In the genomic region with DNA sequence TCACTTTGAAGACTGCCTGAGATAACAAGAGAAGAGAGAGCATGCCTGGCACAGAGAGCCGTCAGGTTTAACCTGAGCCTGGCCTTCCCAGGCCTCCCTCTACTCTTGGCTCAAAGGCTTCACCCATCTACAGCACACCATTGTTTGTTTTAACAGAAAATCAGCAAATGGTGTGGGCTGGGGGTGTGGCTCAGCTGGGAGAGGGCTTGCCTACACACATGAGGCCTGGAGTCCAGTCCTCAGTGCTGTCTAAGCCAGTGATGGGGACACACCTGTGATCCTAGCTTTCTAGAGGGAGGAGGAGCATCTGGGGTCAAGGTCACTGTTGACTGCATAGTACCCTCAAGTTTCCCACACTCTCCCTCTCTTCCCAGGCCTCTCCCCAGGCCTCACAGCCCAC, we compare ENCODE assay signal across 14 mouse cellular contexts. TPM values are rescaled to one million over a fixed set of nuclear protein-coding genes. Genes with fewer than 3 reads are reported as not detected.
DNase-seq lines count a peak whose midpoint lies in the region; ATAC-seq and TF ChIP-seq lines count a peak whose summit lies in the region.
"Had no signal": no experiment of that assay in that cellular context is flagged by ENCODE, and none has a peak within 500 bp of the region (broad histone marks: within the 10 kb centered on the region; RNA-seq: fewer than 3 reads in every experiment).

No protein-coding gene starts in this region.

- no peak overlapping the region for H3K9ac ChIP-seq in embryonic facial prominence, embryonic 13.5 days
- no peak overlapping the region for H3K9ac ChIP-seq in liver, adult 2 months (ENCODE audit: low read depth, low read length)
- H3K9ac ChIP-seq in liver, embryonic 16.5 days (ENCODE audit: low read depth, low read length), result no peak overlapping the region
- H3K9ac ChIP-seq: forebrain, postnatal 0 days; lung, embryonic 14.5 days had no signal

- no peaks in the 10 kb centered on the region for H3K36me3 ChIP-seq in embryonic facial prominence, embryonic 13.5 days
- H3K36me3 ChIP-seq in embryonic facial prominence, embryonic 10.5 days (replicated peaks), result no peaks in the 10 kb centered on the region
- H3K36me3 ChIP-seq in liver, adult 2 months (ENCODE audit: control insufficient read depth, insufficient read depth, low read length), result no peaks in the 10 kb centered on the region
- no peaks in the 10 kb centered on the region for H3K36me3 ChIP-seq in liver, embryonic 16.5 days (ENCODE audit: control insufficient read depth, insufficient read depth)

- TF ChIP-seq POLR2A in liver, adult 2 months (IDR thresholded peaks at IDR 0.05; ENCODE audit: extremely low read depth, insufficient read depth, low read length), result no peak

- H3K4me2 ChIP-seq in embryonic facial prominence, embryonic 13.5 days, result no peak overlapping the region
- no peak overlapping the region for H3K4me2 ChIP-seq in liver, embryonic 16.5 days (ENCODE audit: low read depth, low read length)
- H3K4me2 ChIP-seq: lung, embryonic 14.5 days had no signal

- H3K4me3 ChIP-seq in embryonic facial prominence, embryonic 13.5 days, result no peak overlapping the region
- H3K4me3 ChIP-seq in embryonic facial prominence, embryonic 10.5 days, result no peak overlapping the region
- no peak overlapping the region for H3K4me3 ChIP-seq in liver, adult 2 months (ENCODE audit: insufficient read depth, low read depth, low read length)
- no peak overlapping the region for H3K4me3 ChIP-seq in liver, embryonic 16.5 days (ENCODE audit: low read depth, low read length)
- H3K4me3 ChIP-seq: myocyte had no signal

- WGBS in embryonic facial prominence, embryonic 13.5 days, result 54% methylated on average over 1 of the region's 1 CpGs
- 61% methylated on average over 1 of the region's 1 CpGs for WGBS in embryonic facial prominence, embryonic 10.5 days
- WGBS in liver, adult 2 months, result 14% methylated on average over 1 of the region's 1 CpGs
- 27% methylated on average over 1 of the region's 1 CpGs for WGBS in liver, embryonic 16.5 days (ENCODE audit: insufficient replicate concordance)

- no peaks in the 10 kb centered on the region for H3K9me3 ChIP-seq in embryonic facial prominence, embryonic 13.5 days
- no peaks in the 10 kb centered on the region for H3K9me3 ChIP-seq in embryonic facial prominence, embryonic 10.5 days
- H3K9me3 ChIP-seq in liver, embryonic 16.5 days (replicated peaks; ENCODE audit: control insufficient read depth, low read length), result no peaks in the 10 kb centered on the region

- TF ChIP-seq CTCF in liver, adult 2 months (IDR thresholded peaks at IDR 0.05; ENCODE audit: low read depth, low read length), result no peak

- ATAC-seq in embryonic facial prominence, embryonic 13.5 days (ENCODE audit: insufficient number of reproducible peaks, insufficient read depth, low FRiP score, low TSS enrichment, low read depth), result 0 out of 2 replicates have a peak, but pooled peaks have one; percentile 12
- ATAC-seq in liver, embryonic 16.5 days (ENCODE audit: low read depth), result peak; percentile 41; the same call in 1 of the 2 replicates
- ATAC-seq: forebrain, postnatal 0 days; hindbrain, postnatal 0 days had no signal

- DNase-seq in embryonic facial prominence, embryonic 10.5 days (ENCODE audit: low spot score), result no peak
- DNase-seq in liver, adult 2 months (ENCODE audit: extremely low read depth, low read depth, low spot score), result peak; percentile 56
- DNase-seq in liver, result no peak
- DNase-seq in R1 (ENCODE audit: low read depth, low spot score), result peak; percentile 25
- DNase-seq in thymus, postnatal 14 days, result no peak
- DNase-seq in B cell, adult 2 months, result no peak
- DNase-seq: cerebellum, adult 2 months; forebrain, postnatal 0 days; gastrocnemius, postnatal 14 days; lung, embryonic 14.5 days had no signal

- peaks cover 44% of the 10 kb centered on the region for H3K79me2 ChIP-seq in liver, adult 2 months (ENCODE audit: control insufficient read depth, insufficient read depth, low read length)

- no peak overlapping the region for H3K27ac ChIP-seq in embryonic facial prominence, embryonic 13.5 days
- no peak overlapping the region for H3K27ac ChIP-seq in embryonic facial prominence, embryonic 10.5 days (replicated peaks)
- no peak overlapping the region for H3K27ac ChIP-seq in liver, adult 2 months (replicated peaks; ENCODE audit: insufficient read depth, low read depth, low read length)
- H3K27ac ChIP-seq in liver, embryonic 16.5 days (ENCODE audit: low read length), result no peak overlapping the region
- H3K27ac ChIP-seq: hindbrain, postnatal 0 days had no signal

- H3K27me3 ChIP-seq in embryonic facial prominence, embryonic 13.5 days, result no peaks in the 10 kb centered on the region
- H3K27me3 ChIP-seq in embryonic facial prominence, embryonic 10.5 days (replicated peaks; ENCODE audit: low read depth, poor library complexity, severe bottlenecking), result no peaks in the 10 kb centered on the region
- no peaks in the 10 kb centered on the region for H3K27me3 ChIP-seq in liver, adult 2 months (ENCODE audit: control insufficient read depth, insufficient read depth, low read length)
- no peaks in the 10 kb centered on the region for H3K27me3 ChIP-seq in liver, embryonic 16.5 days (ENCODE audit: control insufficient read depth, insufficient read depth, low read depth, low read length)

- H3K4me1 ChIP-seq in embryonic facial prominence, embryonic 13.5 days, result peaks cover 35% of the 10 kb centered on the region
- H3K4me1 ChIP-seq in embryonic facial prominence, embryonic 10.5 days, result peaks cover 30% of the 10 kb centered on the region
- peaks cover 12% of the 10 kb centered on the region for H3K4me1 ChIP-seq in liver, adult 2 months (ENCODE audit: control insufficient read depth, insufficient read depth, low read length)
- H3K4me1 ChIP-seq in liver, embryonic 16.5 days (ENCODE audit: control insufficient read depth, low read depth, low read length), result peaks cover 13% of the 10 kb centered on the region

RNA-seq across cellular contexts. Expression of a gene that starts 6.0 kb away (rescaled TPM):
- 26.2 and 27.6 TPM in 2 replicates for polyA plus RNA-seq in embryonic facial prominence, embryonic 13.5 days (2015; fragmentation: Nextera tagmentation; extraction: Ambion mirVana)
- 9.0 and 11.2 TPM in 2 replicates for polyA plus RNA-seq in embryonic facial prominence, embryonic 10.5 days (2016; fragmentation: Nextera tagmentation; extraction: Ambion mirVana)
- total RNA-seq in liver, adult 2 months (2014; rRNA removed), result 3.0 and 5.4 TPM in 2 replicates
- 8.7 and 12.9 TPM in 2 replicates for polyA plus RNA-seq in liver, adult 2 months (2012; rRNA removed)
- 3.7 and 4.3 TPM in 2 replicates for polyA plus RNA-seq in liver, embryonic 16.5 days (2015; fragmentation: Nextera tagmentation; extraction: Ambion mirVana)

Comparison
In these comparisons a context has a peak if more than half of its experiments do, and no peak if none do; other contexts are left out.
1. DNase-seq: peak in liver, adult 2 months (single experiment) and R1 (single experiment); none in embryonic facial prominence, embryonic 10.5 days (single experiment), liver (single experiment), thymus, postnatal 14 days (single experiment) and B cell, adult 2 months (0 of 2).